Mouse (Mus musculus) small intestine, adult 2 months (tissue): ENCODE data around the gene Timp3. TPM values are rescaled to one million over a fixed set of nuclear protein-coding genes. Genes with fewer than 3 reads are reported as not detected.

Source experiments
- H3K27ac ChIP-seq: fragments of 200-500 bp; 2 replicates; pipeline ENCODE4 v1.5.1; 2012; ENCODE audit warnings: low read depth, low read length, control low read depth, inconsistent platforms; ENCODE audit not compliant: insufficient read depth
- H3K27me3 ChIP-seq: fragments of 200-500 bp; 2 replicates; pipeline ENCODE4 v1.6.1; 2012; ENCODE audit warnings: mild to moderate bottlenecking, moderate library complexity, low read length, inconsistent platforms; ENCODE audit not compliant: control insufficient read depth, insufficient read depth
- H3K36me3 ChIP-seq: fragments of 200-500 bp; 2 replicates; pipeline ENCODE4 v1.6.1; 2012; ENCODE audit warnings: mild to moderate bottlenecking, low read length, control low read depth, inconsistent platforms; ENCODE audit not compliant: control insufficient read depth, insufficient read depth
- H3K4me1 ChIP-seq: fragments of 200-500 bp; 2 replicates; pipeline ENCODE4 v1.6.1; 2012; ENCODE audit warnings: low read length, inconsistent platforms, mixed read lengths; ENCODE audit not compliant: control insufficient read depth, insufficient read depth, insufficient read length
- H3K4me3 ChIP-seq: fragments of 200-500 bp; 2 replicates; pipeline ENCODE4 v1.5.1; 2012; ENCODE audit warnings: low read depth, mild to moderate bottlenecking, control low read depth, inconsistent platforms, low read length, moderate library complexity
- CTCF ChIP-seq: fragments of 200-500 bp; IDR thresholded peaks from 2 replicates; pipeline ENCODE4 v1.5.1; 2012; ENCODE audit warnings: low read depth, mild to moderate bottlenecking, control low read depth, inconsistent platforms, low read length, moderate library complexity, mixed read lengths; ENCODE audit not compliant: insufficient replicate concordance, insufficient read length; ENCODE audit errors: extremely low read depth
- POLR2A ChIP-seq: fragments of 200-500 bp; IDR thresholded peaks from 2 replicates; pipeline ENCODE4 v1.6.1; 2012; ENCODE audit warnings: low read depth, mild to moderate bottlenecking, control low read depth, inconsistent platforms, low read length, moderate library complexity
- WGBS: fragments of 180-500 bp; shearing (Covaris S2); methylation state at CpG from one replicate; pipeline ENCODE4 v1.1.7; 2018; 5-methylcytosine and 5-hydroxymethylcytosine counted together
- polyA plus RNA-seq: library from polyadenylated mRNA; depleted of rRNA; stranded (reverse); fragments of >200 nt; gene quantifications from 2 replicates; pipeline ENCODE4 v1.2.3, GENCODE M21; 2012

Gene Timp3
- polyA plus RNA-seq, 1 experiment: 15.3 TPM

DNA sequence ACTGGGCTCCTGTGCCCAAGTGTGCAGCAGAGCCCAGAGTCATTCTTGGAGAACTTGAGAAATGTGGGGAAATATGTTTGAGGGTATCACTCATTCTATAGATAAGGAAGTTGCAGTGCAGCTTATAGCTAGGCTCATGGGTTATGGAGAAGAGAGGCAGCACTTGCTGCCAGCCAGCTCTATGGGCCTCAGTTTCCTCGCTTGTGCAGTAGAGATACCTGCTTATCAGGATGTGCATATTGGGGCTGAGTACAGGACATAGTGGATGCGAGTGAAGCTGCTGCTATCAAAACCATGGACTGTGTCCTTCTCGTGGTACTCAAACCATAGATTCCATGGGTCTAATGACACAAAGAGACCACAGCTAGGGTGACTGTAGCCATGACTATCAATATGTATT, 52.3 kb downstream of the Timp3 start:
- H3K27me3 ChIP-seq: no peaks in the 10 kb centered on the region
- H3K36me3 ChIP-seq: no peaks in the 10 kb centered on the region
- H3K4me1 ChIP-seq: peaks cover 7% of the 10 kb centered on the region
- no peak overlapping the region for H3K4me3 ChIP-seq
- WGBS: 95% methylated on average over 3 of the region's 3 CpGs
- TF ChIP-seq POLR2A (no peak), CTCF (no peak)
- no peak overlapping the region for H3K27ac ChIP-seq

DNA sequence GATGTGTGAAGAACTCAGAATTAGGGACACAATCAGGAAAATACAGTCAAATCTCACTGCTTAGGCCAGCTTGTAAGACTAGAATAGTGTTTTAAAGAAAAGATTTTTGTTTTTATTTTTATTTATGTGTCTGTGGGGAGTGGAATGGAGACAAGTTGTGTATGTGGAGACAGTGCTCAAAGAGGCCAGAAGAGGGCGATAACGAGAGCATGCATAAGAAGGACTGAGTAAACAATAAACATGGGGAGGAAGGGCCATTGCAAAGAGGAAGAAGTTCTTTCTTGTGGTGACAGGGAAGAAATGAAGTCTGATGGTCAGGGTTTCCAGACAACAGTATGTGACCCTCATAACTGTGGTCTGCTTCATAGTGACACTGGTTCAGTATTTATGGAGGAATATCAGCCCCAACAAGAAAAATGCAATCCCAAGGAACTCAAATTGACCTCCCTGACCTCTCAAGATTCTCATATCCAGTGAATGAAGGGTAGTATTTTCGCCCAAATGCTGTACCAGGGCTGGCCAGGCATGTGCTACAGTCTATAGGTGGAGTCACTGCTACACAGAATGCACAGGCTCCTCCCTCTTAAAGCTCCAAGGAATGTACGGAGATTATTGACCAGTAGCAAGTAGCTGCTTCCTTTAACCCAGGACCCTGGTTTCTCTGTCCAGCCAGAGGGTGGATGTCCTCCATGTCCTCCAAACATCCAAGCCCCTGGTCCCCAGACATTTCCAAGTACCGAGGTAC, 56.8 kb downstream of the Timp3 start:
- H3K4me3 ChIP-seq: no peak overlapping the region
- WGBS: 68% methylated on average over 5 of the region's 5 CpGs
- TF ChIP-seq POLR2A (no peak), CTCF (no peak)
- H3K36me3 ChIP-seq: no peaks in the 10 kb centered on the region
- no peak overlapping the region for H3K27ac ChIP-seq
- no peaks in the 10 kb centered on the region for H3K27me3 ChIP-seq
- H3K4me1 ChIP-seq: peaks cover 6% of the 10 kb centered on the region

DNA sequence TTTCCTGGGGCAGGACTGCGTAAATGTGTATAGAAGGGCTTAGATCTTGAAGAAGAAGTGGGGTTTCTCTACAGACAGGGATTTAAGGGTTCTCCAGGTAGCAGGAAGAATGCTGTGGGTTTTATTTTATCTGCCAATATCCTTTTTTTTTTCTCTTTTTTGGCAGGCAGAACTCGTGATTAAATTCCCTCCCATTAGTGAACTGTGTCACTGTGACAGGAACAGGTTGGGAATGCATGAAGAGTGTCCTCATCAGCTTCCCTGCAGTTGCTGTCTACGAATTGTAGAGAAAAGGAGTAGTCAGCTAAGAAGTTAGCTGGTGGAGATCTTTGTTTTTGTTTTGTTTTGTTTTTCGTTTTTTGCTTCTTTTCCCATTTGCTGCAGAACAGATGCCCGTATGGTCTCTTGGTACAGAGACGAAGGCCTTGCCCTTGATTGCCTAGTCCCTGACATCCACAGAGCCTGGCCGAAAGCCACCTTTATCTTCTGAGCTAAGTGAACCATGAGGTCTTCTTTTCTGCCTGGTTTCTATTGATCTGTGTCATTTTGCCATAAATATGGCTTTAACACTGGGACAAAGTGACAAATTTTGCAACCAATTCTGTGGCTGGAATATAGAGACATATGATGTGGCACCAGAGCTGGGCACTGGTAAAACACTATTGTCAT, 58.3 kb downstream of the Timp3 start:
- no peaks in the 10 kb centered on the region for H3K36me3 ChIP-seq
- no peaks in the 10 kb centered on the region for H3K27me3 ChIP-seq
- 78% methylated on average over 7 of the region's 7 CpGs for WGBS
- no peak for TF ChIP-seq POLR2A
- no peak for TF ChIP-seq CTCF
- H3K4me1 ChIP-seq: peaks cover 6% of the 10 kb centered on the region
- H3K27ac ChIP-seq: no peak overlapping the region
- H3K4me3 ChIP-seq: no peak overlapping the region

DNA sequence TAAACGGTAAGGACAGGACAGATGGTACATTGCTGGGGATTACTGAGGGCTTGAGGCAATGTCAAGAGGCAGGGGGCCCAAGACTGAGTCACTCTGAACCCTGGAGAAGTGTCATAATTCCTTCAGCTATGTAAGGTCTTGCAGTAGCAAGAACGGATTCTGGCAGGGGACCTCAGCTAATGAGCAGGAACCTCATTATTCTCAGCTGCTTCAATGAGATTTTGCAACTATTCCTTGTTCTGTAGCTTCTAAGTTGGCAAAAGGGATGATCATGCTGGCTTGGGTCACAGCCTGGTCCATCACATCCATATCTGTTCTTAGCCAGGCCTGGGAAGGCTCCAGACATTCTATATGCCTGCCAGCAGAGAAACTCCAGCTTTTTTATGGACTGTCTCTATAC, 59.0 kb downstream of the Timp3 start:
- no peak for TF ChIP-seq CTCF
- no peak for TF ChIP-seq POLR2A
- no peak overlapping the region for H3K27ac ChIP-seq
- H3K36me3 ChIP-seq: no peaks in the 10 kb centered on the region
- no peak overlapping the region for H3K4me3 ChIP-seq
- 78% methylated on average over 2 of the region's 2 CpGs for WGBS
- peaks cover 4% of the 10 kb centered on the region for H3K4me1 ChIP-seq
- H3K27me3 ChIP-seq: no peaks in the 10 kb centered on the region

DNA sequence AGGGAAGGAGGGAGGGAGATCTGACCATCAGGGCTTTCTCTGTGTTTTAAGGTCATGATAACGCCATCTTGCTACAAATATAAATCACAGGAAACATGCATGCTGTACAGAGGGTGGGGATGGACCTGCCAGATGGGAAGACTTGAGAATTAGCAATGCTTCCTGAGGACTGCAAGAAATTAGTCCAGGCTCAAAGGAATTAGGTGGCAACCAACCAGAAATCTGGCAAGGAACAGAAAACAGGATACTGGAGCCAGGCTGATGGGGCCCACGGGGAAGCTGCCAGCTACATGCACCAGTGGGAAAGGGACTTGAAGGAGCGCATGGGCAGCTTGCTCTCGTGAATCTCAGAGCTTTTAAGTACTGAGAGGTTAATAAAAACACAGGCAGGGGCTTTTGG, 59.5 kb downstream of the Timp3 start:
- no peaks in the 10 kb centered on the region for H3K27me3 ChIP-seq
- no peaks in the 10 kb centered on the region for H3K36me3 ChIP-seq
- H3K27ac ChIP-seq: no peak overlapping the region
- TF ChIP-seq POLR2A (no peak), CTCF (no peak)
- WGBS: 74% methylated on average over 4 of the region's 4 CpGs
- H3K4me3 ChIP-seq: no peak overlapping the region
- H3K4me1 ChIP-seq: peaks cover 4% of the 10 kb centered on the region

DNA sequence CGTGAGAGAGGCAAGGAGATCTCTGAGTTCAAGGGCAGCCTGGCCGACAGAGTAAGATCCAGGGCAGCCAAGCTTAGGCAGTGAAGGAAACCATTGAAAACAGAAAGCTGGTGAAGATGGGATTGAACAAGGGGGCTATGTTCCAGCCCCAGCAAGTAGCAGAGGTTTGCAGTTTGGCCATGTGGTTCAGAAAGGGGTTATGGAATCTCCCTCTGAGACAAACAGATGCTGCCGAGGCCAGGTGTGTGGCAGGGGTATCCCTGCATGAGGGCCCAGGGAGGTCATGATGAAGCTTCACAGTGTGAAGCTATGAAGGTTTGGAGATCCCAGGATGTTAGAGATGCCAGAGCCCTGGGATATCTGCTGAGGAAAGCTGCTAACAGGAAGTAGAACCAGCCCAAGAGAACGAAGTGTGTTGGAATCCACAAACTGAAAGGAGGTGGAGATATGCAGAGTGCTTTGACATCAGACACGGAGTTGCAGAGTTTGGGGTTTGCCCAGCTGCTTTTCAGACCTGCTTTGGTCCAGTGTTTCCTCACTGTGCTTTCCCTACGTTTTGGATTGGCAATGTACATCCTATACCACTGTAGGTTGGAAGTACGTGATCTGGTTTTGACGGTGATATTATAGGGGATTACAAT, 63.6 kb downstream of the Timp3 start:
- no peak overlapping the region for H3K27ac ChIP-seq
- TF ChIP-seq POLR2A: no peak
- TF ChIP-seq CTCF: no peak
- H3K4me1 ChIP-seq: no peaks in the 10 kb centered on the region
- H3K4me3 ChIP-seq: no peak overlapping the region
- 85% methylated on average over 8 of the region's 8 CpGs for WGBS
- H3K27me3 ChIP-seq: no peaks in the 10 kb centered on the region
- H3K36me3 ChIP-seq: no peaks in the 10 kb centered on the region

DNA sequence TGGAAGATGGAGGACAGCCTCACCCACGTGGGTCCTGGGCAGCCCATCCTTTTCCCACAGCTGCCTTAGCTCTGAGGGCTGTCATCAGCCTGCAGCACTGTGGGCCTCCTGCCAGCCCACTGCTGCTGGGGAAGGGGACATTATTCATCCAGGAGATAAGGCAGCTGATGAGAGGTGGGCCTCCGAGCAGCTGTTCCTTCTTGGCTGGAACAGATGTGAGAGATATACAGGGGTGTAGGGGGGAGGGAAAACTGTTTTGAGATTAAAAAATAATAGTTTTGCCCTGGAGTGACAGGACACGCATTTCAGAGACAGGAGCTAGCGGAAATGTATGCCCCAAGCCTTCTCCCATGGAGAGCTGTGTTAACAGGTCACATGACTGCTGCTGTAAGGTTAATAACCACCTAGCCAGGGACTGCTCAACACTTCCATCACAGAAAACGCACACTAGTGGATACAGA, 65.5 kb downstream of the Timp3 start:
- WGBS: 59% methylated on average over 5 of the region's 5 CpGs
- Histone ChIP-seq H3K27ac (no peak overlapping the region), H3K4me3 (no peak overlapping the region), H3K4me1 (no peaks in the 10 kb centered on the region), H3K27me3 (no peaks in the 10 kb centered on the region), H3K36me3 (no peaks in the 10 kb centered on the region)
- no peak for TF ChIP-seq CTCF
- TF ChIP-seq POLR2A: no peak
